Mouse (Mus musculus) spleen, postnatal 14 days (tissue): Measurements from ENCODE around the gene Psg23.
"Not testable (repeated sequence)": the region's sequence is repeated elsewhere in the genome, so short reads cannot be mapped to it uniquely, and the experiment has no call there.

ENCODE experiments used
- DNase-seq, 2 experiments: peaks; one replicate each; pipeline ENCODE4 v3.0.0; 2021 to 2022; ENCODE audit warnings: low spot score in 2 of 2

Gene Psg23

DNA sequence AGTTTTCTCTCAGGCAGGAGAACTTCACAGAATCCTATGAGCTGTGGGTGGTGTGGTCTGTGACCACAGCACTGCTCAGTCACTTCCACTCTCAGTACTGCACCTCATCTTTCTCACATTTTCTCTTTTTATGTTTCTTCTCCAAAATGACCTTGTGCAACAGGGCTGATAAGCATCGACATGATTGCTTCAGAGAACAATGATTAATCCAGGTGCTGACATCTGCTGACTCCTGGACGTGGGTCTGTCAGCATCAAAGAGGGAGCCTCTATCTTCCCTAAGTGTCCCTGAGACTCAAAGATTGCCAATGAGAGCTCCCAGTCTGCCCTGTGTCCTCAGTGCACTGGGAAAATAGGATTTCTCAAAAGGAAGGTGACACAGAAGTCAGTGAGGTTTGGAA, at the start of gene Psg23:
Psg23 (minus strand) TSS at position 101 of the 400 bp plus-strand sequence.
- DNase-seq: not testable (repeated sequence)

DNA sequence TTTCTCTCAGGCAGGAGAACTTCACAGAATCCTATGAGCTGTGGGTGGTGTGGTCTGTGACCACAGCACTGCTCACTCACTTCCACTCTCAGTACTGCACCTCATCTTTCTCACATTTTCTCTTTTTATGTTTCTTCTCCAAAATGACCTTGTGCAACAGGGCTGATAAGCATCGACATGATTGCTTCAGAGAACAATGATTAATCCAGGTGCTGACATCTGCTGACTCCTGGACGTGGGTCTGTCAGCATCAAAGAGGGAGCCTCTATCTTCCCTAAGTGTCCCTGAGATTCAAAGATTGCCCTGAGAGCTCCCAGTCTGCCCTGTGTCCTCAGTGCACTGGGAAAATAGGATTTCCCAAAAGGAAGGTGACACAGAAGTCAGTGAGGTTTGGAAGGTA, 40.3 kb upstream of the Psg23 start, which contains the start of gene Psg21:
Psg21 (minus strand) TSS at position 101 of the 400 bp plus-strand sequence.
- DNase-seq: not testable (repeated sequence)

DNA sequence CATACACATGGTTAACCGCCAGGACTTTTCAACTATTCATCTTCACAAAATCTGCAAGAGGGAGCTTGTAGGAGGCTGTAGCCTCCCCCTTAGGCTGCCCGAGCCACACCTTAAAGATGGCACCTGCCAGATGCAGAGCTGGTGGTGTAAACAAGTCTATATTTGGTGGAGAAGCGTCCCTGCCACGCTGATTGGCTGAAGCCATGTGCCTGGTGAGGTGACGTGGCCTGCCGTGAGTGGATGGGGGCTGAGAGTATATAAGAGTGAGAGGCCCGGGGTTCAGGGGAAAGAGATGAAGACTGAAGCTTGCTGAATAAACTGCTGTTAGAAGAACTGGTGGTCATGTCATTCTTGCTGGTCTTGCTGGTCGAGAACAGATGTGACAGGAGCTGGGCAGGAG, 10.6 kb upstream of the Psg23 start:
- DNase-seq: not testable (repeated sequence)

DNA sequence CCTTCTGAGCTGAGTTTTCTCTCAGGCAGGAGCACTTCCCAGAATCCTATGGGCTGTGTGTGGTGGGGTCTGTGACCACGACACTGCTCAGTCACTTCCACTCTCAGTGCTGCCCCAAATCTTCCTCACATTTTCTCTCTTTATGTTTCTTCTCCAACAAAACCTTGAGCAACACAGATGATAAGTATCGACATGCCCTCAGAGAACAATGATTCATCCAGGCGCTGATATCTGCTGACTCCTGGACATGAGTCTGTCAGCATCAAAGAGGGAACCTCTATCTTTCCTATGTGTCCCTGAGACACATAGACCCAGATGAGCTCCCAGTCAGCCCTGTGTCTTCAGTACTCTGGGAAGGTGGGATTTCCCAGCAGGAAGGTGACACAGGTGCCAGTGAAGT, 49.1 kb downstream of the Psg23 start, which contains the start of gene Psg27:
Psg27 (minus strand) TSS at position 101 of the 400 bp plus-strand sequence.
- no peak for DNase-seq

DNA sequence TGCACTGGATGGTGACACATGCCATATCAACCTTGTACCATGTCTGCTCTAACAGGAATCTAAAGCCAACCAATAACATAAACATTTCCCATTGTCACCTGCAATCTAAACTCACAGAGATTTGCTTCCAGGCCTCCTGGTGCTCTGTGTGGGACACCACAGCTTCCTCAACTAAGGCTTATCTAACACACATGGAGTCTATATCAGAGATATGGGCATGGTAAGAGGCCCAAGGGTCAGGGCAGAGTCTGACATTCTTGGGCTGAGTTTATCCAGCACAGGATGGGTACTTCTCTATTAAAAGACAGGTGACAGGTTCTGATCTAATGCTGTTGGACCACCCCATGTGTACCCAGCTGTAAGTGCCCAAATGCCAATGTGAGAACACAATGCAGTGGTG, 56.5 kb downstream of the Psg23 start:
- no peak for DNase-seq
